Mouse (Mus musculus) left cerebral cortex, adult 11 months (tissue): ENCODE data around the gene Spen.

Experiments
- DNase-seq: peaks from one replicate; pipeline ENCODE4 v3.0.0; 2022; ENCODE audit warnings: low spot score

Gene Spen

DNA sequence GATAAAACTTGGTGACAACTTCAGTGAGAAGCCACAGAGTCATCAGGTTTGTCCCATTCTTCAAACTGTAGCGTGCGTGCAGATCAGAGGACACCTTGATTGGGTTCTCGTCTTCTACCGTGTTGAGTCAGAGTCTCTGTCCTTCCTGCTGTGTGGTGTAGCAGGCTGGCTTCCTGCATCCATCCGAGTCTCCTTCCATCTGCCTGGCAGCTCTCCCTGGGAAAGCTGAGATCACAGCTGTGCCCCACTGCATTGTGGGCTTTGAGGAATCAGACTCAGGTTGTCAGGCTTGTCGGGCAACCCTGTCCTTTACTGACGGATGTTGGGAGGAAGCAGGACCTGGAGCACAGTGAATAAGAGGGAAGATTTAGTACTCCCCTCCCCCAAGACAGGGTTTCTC is 92.2 kb downstream of the Spen start:
- no peak for DNase-seq

DNA sequence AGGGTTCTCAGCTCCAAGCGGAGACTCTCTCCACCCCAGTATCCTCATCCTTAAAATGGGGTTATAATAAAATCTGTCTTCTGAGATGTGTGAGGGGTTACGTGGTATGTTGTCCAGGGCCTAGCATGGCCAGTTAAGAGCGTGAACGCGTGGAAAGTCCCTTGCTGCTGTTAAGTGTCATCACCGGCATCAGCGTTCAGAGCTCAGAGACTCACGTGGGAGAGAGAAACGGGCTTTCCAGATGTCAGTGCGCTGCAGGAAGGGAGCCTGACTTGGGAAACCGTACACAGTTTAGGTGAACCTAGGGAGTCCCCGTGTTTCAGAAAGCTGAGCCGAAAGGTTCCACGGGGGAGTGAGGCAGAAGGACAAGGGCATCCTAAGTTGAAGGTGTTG is 93.1 kb downstream of the Spen start:
- no peak for DNase-seq

GRCm38 (mm10) chr4:141444451-141445327 is 93.7 kb downstream of the Spen start, which contains the start of gene Zbtb17:
Zbtb17 (plus strand) TSS chr4:141444654.
- peak; percentile 78 for DNase-seq

DNA sequence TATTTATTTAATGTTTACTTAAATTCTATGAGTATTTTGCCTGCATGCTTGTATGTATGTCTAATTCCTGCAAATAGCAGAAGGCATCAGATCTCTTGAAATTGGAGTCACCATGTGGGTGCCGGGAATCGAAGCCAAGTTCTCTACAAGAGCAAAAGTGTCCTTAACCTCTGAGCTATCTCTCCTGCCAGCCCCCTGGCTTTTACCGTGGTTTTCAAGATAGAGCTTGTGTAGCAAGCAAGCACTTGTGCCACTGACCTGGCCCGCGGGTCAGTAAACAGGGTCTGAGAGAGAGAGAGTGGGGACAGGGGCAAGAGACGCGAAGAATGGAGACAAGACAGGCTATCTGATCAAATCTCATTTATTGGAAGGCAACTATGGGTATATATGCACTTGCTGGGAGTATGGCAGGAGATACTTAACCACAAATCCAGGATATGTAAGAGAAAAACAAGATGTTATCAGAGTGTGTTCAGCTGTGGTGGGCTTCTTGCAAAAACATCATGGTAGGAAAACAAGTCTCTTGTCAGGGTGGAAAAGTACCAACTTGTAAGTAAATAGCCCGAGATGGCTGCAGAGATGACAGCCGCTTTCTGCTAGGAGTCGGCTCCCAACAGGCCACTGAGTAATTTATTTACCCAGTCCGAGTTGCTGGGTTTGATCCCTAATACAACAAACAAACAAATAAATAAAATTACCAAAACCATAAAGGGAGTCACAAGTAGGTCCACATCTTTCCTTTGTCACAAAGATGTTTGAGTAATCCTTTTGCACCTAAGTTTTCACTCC is 94.6 kb downstream of the Spen start:
- DNase-seq, result no peak

GRCm38 (mm10) chr4:141440877-141441276 is 97.5 kb downstream of the Spen start:
- no peak for DNase-seq

DNA sequence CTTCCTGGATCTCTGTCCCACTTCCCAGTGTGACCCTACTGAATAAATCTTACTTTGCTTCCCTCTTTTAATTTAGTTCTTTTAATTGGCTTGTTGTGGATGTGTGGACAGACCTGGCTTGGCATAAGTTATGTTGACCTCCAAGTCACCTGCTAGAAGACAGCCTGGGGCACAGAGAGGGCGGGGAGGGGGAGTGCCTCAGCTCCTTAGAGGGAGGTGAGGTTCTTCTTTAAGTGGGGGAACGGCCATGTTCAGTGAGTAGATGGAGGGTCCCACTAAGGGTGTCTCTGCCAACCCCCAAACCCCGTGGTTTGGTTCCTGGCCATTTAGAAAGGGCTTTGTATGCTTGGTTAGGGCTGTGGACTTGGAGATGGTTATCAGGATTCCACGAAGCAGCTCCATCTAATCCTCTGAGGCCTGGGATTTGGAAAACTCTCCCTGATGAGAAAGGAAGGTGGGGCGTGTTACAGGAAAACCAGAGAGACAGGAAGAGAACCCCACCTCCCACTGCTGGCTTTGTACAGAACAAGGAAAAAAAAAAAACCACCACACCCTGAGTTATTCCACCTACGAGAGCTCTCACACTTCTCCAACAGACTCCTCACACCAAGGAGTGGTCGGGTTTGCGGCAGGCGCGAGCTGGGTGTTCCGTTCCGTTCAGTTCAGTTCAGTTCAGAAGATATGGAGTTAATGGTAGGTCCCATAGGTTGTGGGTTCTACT is 99.2 kb downstream of the Spen start:
- DNase-seq, result no peak

GRCm38 (mm10) chr4:141435974-141436373 is 102.4 kb downstream of the Spen start, which contains the start of gene Srarp:
Srarp (minus strand) TSS chr4:141436105.
- no peak for DNase-seq

DNA sequence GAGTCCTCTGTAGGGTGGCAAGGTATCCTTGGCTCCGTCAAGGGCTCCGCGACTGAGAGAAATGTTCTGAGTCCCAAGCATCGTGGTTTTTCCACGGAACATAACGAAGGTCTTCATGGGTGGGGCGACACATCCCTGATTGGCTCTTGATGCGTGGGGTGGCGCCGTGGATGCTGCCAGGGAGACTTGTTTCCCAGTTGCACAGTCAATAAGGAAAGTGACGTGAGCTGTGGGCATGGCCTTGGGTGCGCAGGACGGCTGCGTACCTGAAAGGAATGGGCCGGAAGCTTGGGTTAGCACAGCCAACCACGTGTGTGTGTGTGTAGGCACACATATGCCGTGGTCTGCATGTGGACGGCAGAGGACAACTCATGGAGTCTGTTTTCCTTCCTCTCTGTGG is 105.2 kb downstream of the Spen start:
- DNase-seq, result no peak

DNA sequence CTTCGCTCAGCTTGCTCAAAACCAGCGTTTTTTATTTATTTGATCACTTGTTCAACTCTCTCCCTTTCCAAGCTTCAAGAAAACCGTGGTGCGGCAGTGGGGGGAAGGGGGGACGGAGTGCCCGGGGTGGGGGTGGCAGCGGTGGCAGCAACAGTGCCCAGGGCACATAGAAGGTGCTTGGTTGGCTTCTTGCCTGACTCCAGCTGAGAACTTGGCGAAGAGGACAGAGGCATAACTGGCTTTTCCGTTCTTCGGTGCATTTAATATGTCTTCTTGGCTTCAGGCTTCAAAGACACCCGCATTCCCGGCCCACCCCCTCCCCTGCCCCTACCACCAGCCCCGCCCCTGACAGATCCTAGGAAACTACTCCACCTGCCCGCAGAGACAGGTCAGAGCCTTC is 105.7 kb downstream of the Spen start:
- DNase-seq, result no peak

- no peak for DNase-seq
Observed at GRCm38 (mm10) chr4:141430997-141431396, 107.4 kb downstream of the Spen start.

DNA sequence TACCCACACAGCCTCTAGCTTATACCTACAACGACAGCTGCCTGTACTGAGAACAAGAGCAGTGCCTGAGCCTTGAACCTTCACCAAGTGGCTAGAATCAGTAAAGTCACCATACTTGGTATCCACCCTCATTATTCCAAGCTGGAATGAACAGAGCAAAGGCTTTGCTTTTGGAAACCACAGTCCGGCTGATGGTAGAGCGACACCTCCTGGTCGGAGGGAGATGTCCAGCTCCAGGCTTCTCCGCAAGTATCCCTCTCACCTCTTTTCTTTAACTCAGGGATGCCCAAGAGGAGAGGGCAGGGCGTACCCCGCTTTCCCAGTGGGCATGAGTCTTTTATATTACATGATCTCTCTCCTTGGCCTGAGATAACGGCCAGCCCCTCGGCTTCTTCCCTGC is 108.5 kb downstream of the Spen start:
- no peak for DNase-seq

DNA sequence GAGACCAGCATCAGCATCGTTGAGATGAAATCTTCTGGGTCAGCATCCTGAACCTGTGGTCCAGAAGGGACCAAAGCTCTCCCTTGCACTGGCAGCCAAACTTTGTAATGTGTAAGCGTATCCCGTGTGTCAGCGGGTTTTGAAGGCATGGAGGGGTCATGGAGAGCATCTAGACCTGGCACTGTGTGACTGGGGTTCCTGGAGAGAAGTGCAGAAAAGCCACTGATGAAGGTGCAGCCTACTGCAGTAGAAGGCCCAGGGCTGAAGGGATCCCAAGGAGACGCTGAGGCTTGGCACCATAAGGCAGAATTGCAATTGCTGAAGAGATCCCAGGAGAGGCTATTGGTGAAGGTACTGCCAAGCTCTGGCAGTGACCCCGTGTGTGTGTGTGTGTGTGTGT is 109.0 kb downstream of the Spen start:
- DNase-seq, result no peak

DNA sequence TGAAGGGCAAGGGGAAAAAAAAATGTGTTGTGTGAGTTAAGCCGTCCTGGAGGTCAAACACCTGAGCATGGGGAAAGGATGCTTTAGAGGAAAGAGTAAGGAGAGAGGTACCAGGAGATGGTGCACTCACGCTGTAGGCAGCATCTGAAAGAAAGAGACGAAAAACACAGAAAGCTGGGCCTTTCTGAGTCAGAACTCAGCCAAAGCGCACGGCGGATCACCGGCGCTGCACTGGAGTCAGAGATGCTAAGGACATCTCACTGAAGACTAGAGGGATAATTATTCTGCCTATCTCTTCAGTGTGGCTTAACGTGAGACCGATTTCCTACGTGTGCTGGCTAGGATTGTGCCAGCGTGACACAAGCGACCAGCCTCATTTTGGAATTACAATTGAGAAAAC is 110.5 kb downstream of the Spen start:
- DNase-seq, result no peak

- DNase-seq, result no peak
Observed at GRCm38 (mm10) chr4:141426796-141427745, 111.3 kb downstream of the Spen start.

- peak; percentile 73 for DNase-seq
Observed at GRCm38 (mm10) chr4:141425484-141426479, 112.6 kb downstream of the Spen start.

DNA sequence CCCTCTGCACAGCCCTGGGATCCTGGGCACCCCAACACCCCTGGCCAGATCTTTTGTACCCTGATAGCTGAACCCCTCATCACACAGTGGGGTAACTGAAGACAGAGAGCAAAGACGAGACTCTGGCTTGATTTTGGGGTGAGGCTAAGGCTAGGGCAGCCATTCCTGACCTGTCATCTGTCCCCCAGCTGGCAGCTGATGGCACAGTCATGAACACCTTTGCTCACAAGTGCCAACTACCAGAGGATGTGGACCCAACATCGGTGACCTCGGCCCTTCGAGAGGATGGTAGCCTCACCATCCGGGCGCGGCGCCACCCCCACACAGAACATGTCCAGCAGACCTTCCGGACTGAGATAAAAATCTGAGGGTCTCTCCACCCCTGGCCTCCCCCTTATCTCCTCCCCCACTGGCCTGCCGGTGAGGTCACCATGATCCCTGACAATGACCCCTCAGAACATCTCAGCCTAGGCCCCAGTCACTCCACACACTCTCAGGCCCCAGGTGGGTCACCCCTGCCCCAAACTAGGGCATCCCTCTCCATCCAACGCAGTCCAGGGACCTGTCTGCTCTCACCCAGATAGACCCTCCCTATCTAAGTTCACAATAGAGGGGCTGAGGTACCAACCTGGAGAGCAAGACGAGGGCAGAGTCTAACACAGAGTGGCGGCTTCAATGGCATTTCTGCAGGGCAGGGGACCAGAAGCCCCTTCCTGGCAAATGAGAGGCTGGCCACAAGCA is 114.5 kb downstream of the Spen start:
- no peak for DNase-seq

GRCm38 (mm10) chr4:141423288-141423687 is 115.1 kb downstream of the Spen start:
- no peak for DNase-seq

GRCm38 (mm10) chr4:141422841-141423240 is 115.6 kb downstream of the Spen start:
- DNase-seq, result no peak

- DNase-seq, result no peak
Observed at GRCm38 (mm10) chr4:141421423-141421822, 117.0 kb downstream of the Spen start.
